Mouse (Mus musculus) G1E-ER4 (cell line): Measurements from ENCODE around the gene Gnb5. TPM values are rescaled to one million over a fixed set of nuclear protein-coding genes. Genes with fewer than 3 reads are reported as not detected.

Experiments used
- GATA1 ChIP-seq: IDR thresholded peaks from one replicate; pipeline ENCODE4 v1.8.0; 2012; ENCODE audit warnings: low read length, inconsistent platforms
- polyA plus RNA-seq: library from polyadenylated mRNA; stranded (reverse); fragments of >175 nt; gene quantifications from 2 replicates; pipeline ENCODE4 v1.2.3, GENCODE M21; 2012

Gnb5 gene
- polyA plus RNA-seq: not detected in 2 replicates

- no peak for TF ChIP-seq GATA1
These were observed at the start of gene Gnb5 for GRCm38 (mm10) chr9:75306126-75306898. Gene Gnb5 (plus strand): TSS chr9:75306288.

DNA sequence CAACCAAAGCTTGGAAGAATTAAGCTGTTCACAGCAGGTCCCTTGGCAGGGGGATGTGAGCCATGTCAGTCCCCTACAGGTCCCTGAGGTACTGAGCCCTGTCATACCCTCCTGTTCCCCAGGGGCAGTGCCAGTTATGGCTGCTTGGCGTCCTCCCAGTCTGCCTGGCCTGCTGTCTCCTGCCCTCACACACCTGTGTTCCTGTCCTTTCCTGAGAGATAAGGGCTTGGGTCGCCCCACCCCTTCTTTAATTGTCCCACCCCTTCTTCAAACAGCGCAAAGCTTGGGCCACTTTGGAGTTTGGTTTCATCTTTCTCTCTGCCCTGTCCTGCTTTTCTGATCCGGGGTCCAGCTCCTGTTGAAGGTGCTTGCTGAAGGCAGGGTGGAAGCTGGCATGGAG, 47.3 kb upstream of the Gnb5 start:
- TF ChIP-seq GATA1: no peak

GRCm38 (mm10) chr9:75259656-75260055, 46.4 kb upstream of the Gnb5 start:
- TF ChIP-seq GATA1: no peak

DNA sequence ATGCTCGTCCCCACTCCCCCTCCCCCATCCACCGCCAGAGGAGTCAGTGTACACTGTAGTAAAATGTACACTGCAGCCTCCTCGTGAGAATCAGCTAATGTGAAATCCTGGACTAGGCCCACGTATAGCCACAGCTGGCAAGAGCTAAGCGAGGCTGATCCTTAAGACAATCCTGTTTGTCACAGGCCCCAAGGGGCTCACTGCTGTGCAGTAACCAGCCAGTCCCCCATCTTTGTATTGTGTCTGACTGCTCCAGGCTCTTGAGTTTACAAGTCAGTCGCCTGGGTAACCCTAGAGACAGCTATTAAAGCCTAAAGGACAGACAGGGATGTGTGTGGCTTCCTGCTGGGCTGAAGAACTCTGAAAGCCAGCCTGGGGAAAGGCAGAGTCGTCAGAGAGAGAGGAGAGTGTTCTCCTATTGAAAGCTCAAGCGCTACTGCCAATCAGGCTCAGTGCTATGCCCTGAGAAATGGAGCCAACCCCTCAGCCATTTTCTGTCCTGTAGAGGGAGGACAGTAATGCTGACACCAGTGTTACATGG, 44.7 kb upstream of the Gnb5 start:
- TF ChIP-seq GATA1: no peak

DNA sequence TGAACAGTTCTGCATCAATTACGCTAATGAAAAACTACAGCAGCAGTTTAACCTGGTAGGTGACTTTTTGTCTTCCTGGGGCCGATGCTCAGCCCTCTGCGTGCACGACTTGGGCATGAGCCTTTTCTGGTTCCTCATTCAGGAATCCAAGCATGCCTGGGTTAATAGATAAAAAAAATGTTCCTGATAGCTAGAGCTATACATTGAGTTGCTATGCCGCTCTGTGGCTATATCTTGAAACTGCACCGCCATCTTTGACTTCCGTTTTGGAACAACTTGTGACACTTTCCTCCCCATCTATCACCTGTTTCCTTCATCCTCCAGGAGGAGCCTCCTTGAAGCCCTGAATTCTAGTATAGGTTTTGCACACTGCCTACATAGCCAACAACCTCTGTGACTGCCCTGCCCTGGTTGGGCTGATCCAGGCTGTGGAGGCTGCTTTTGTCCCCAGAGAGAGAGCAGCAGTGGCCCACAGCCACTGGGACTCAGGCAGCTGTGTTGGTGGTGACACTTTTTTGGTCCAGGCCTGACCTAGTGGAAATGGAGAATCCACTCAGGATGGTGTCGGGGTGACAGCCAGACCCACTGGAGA, 43.8 kb upstream of the Gnb5 start:
- no peak for TF ChIP-seq GATA1

DNA sequence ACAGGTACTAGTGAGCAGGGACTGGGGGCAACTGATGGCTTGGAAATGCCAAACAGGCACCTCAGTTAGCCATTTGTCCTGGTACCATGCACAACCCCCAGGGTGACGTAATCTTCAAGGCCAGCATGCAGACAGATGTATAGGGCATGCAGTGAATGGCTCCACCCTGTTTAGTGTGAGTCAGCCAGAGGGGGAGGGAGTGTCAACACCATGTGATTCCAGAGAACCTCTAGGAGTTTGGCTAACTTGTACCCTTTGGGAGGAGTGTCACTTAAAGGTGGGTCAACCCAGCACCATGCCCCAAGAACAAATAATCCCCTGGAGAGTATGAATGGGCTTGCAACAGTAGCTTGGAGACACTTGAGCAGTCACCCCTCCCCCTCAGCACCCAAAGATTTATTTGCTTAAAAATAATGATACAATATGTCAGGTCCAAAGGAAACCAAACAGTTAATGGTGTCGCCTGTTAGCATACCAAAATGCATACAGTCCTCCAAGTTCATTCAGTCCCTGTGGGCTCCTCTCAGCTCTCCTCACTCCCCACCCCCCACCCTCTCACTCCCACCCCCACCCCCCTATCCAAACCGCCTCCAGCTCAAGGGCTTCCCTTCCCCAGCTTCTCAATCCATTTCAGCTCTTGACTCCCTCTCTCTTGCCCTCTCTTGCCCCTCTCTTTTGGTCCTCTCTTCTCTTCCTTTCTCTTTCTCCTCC, 41.9 kb upstream of the Gnb5 start:
- no peak for TF ChIP-seq GATA1

- TF ChIP-seq GATA1: no peak
These were observed 38.9 kb upstream of the Gnb5 start for GRCm38 (mm10) chr9:75267147-75267546.

GRCm38 (mm10) chr9:75270382-75270781, 35.7 kb upstream of the Gnb5 start:
- no peak for TF ChIP-seq GATA1

GRCm38 (mm10) chr9:75271539-75271938, 34.5 kb upstream of the Gnb5 start:
- no peak for TF ChIP-seq GATA1

GRCm38 (mm10) chr9:75273646-75274045, 32.4 kb upstream of the Gnb5 start:
- TF ChIP-seq GATA1: no peak

- no peak for TF ChIP-seq GATA1
These were observed 31.6 kb upstream of the Gnb5 start for GRCm38 (mm10) chr9:75274486-75274885.

DNA sequence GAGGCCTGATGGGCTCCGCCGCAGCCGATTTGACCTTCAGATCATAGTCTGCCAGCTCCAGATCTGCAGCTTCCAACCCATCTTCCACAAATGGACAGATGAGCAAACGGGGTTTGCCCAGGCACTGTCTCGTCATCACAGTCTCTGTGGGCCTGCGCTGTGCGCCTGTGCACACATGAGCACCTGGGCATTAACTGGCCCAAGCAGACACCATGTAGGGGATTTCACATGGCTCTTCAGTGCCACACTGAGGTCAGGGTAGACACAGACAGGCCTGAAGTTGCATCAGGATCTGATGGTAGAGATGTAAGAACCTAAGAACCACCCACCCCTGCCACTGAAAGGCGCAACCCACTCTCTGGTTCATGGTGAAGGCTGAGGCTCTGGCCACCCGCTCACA, 31.0 kb upstream of the Gnb5 start:
- TF ChIP-seq GATA1: no peak

GRCm38 (mm10) chr9:75280814-75281213, 25.3 kb upstream of the Gnb5 start:
- no peak for TF ChIP-seq GATA1

DNA sequence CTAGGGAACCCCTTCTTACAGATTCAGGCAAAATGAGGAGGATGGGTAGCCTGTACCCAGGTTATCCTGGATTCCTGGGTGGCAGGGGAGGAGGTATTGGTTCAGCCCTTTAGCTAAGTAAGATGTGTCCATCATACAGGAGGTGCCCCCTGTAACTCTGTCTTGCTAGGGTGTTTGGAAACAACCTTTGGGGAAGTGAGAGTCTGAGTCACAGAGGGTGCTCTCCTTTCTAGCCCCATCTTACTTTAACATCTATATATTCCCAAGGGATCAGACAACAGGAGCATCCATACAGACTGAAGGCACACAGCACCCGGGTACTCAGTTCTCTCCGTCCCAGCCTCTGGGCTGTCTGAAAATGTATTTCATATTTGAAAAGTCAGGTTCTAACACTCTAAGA, 23.9 kb upstream of the Gnb5 start:
- no peak for TF ChIP-seq GATA1

DNA sequence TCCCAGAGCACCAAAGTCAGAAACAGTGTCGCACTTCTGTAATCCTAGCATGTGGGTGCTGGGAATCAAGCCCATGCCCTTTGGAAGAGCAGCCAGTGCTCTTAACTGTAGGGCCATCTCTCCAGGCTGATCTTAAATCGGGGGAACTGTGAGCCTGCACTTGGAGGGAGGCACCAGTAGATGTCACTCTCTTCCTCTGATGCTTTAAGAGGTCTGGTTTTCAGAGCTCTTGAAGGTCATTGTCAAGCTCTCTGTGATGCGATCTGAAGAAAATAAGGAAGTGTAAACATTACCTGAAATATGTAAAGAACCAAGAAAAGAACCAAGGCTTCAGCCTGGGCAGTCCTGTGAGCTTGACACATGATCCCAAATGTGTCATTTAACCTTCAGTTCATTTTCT, 23.3 kb upstream of the Gnb5 start:
- no peak for TF ChIP-seq GATA1

DNA sequence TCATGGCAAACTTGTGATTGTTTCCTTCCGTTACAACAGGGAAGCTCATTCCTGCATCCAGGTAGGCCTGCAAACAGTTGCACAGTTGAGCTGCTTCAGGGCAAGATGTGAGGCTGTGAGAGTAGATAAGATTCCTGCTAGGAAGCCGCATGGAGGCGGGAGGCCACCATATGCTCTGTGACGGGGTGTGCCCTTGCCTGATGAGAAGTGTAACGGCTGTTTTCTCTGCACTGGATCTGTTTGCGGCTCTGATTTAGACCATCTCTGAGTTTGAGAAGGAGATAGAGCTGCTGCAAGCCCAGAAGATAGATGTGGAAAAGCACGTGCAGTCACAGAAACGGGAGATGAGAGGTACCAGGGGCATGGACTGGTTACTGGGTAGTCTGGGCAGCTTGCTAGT, 22.5 kb upstream of the Gnb5 start:
- no peak for TF ChIP-seq GATA1

- no peak for TF ChIP-seq GATA1
These were observed 20.7 kb upstream of the Gnb5 start for GRCm38 (mm10) chr9:75285363-75285762.

DNA sequence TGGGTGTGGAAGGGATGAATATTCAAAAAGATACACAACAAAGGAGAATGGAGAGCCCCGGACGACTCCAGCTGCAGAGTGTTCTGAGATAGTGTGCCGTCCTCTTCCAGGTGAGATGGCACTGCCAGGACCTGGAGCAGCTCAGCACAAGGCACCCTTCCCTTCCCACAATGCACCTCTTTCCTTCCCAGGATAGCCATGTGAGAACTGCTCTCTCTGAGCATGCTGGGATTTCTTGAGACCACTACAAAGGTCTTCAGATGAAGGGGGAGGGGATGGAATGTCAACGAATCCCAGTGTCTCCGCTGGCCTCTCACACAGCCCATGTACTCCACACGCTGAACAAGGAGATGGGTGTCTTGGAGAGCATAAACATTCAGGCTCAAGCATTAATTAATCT, 18.5 kb upstream of the Gnb5 start:
- no peak for TF ChIP-seq GATA1
